In genomic region chr11:52761800-52762199, GRCm38 (mm10) we compare ENCODE assay signal across 16 mouse cellular contexts. TPM values are rescaled to one million over a fixed set of nuclear protein-coding genes. Genes with fewer than 3 reads are reported as not detected.
DNase-seq lines count a peak whose midpoint lies in the region; ATAC-seq and TF ChIP-seq lines count a peak whose summit lies in the region.
"Had no signal": no experiment of that assay in that cellular context is flagged by ENCODE, and none has a peak within 500 bp of the region (broad histone marks: within the 10 kb centered on the region; RNA-seq: fewer than 3 reads in every experiment).

No protein-coding gene starts in this region.

- no peak for ATAC-seq in kidney, embryonic 14.5 days (ENCODE audit: low FRiP score, low TSS enrichment)
- no peak for ATAC-seq in midbrain, postnatal 0 days (ENCODE audit: low FRiP score)
- no peak for ATAC-seq in midbrain, embryonic 13.5 days
- ATAC-seq: midbrain, embryonic 16.5 days had no signal

- no peak overlapping the region for H3K9ac ChIP-seq in kidney, embryonic 14.5 days (ENCODE audit: low read depth, low read length)
- no peak overlapping the region for H3K9ac ChIP-seq in midbrain, postnatal 0 days (replicated peaks; ENCODE audit: low read length, poor library complexity, severe bottlenecking)
- H3K9ac ChIP-seq in midbrain, embryonic 13.5 days (replicated peaks) = no peak overlapping the region
- H3K9ac ChIP-seq: embryonic facial prominence, embryonic 12.5 days; limb, embryonic 13.5 days had no signal

- WGBS in kidney, adult 2 months = 46% methylated on average over 1 of the region's 1 CpGs
- 86% methylated on average over 1 of the region's 1 CpGs for WGBS in kidney, embryonic 14.5 days
- WGBS in midbrain, postnatal 0 days = 54% methylated on average over 1 of the region's 1 CpGs
- 67% methylated on average over 1 of the region's 1 CpGs for WGBS in midbrain, embryonic 13.5 days

- H3K27me3 ChIP-seq in kidney, adult 2 months (replicated peaks; ENCODE audit: control insufficient read depth, insufficient read depth, low read length) = peaks cover 6% of the 10 kb centered on the region
- H3K27me3 ChIP-seq in kidney, embryonic 14.5 days (ENCODE audit: control insufficient read depth, insufficient read depth, low read length) = peaks cover 32% of the 10 kb centered on the region
- H3K27me3 ChIP-seq in midbrain, postnatal 0 days (ENCODE audit: insufficient read depth, low read length) = peaks cover 30% of the 10 kb centered on the region
- peaks cover 42% of the 10 kb centered on the region for H3K27me3 ChIP-seq in midbrain, embryonic 13.5 days
- peaks cover 61% of the 10 kb centered on the region for H3K27me3 ChIP-seq in E14TG2a.4 (ENCODE audit: insufficient read depth, low read length)

- H3K4me1 ChIP-seq in kidney, adult 2 months (ENCODE audit: control insufficient read depth, insufficient read depth, low read length) = peaks cover 4% of the 10 kb centered on the region; the same call in 1 of the 2 replicates
- no peaks in the 10 kb centered on the region for H3K4me1 ChIP-seq in kidney, embryonic 14.5 days (ENCODE audit: control insufficient read depth, insufficient read depth, low read length)
- peaks cover 8% of the 10 kb centered on the region; the same call in 1 of the 2 replicates for H3K4me1 ChIP-seq in midbrain, postnatal 0 days (ENCODE audit: insufficient read depth, low read length)
- H3K4me1 ChIP-seq in midbrain, embryonic 13.5 days (replicated peaks) = peaks cover 17% of the 10 kb centered on the region
- peaks cover 16% of the 10 kb centered on the region for H3K4me1 ChIP-seq in E14TG2a.4 (replicated peaks; ENCODE audit: low read depth, low read length)

- H3K36me3 ChIP-seq in kidney, adult 2 months (ENCODE audit: control insufficient read depth, insufficient read depth, low read length) = no peaks in the 10 kb centered on the region
- H3K36me3 ChIP-seq in kidney, embryonic 14.5 days (ENCODE audit: control insufficient read depth, insufficient read depth, low read length) = no peaks in the 10 kb centered on the region
- H3K36me3 ChIP-seq in midbrain, postnatal 0 days (ENCODE audit: insufficient read depth, low read length) = no peaks in the 10 kb centered on the region
- no peaks in the 10 kb centered on the region for H3K36me3 ChIP-seq in midbrain, embryonic 13.5 days
- H3K36me3 ChIP-seq in E14TG2a.4 (ENCODE audit: insufficient read depth, low read length) = no peaks in the 10 kb centered on the region
- H3K36me3 ChIP-seq: embryonic facial prominence, embryonic 12.5 days; limb, embryonic 13.5 days had no signal

- no peak overlapping the region for H3K4me2 ChIP-seq in kidney, embryonic 14.5 days (replicated peaks; ENCODE audit: low read depth, low read length)
- H3K4me2 ChIP-seq in midbrain, postnatal 0 days (ENCODE audit: low read depth, low read length, poor library complexity, severe bottlenecking) = no peak overlapping the region
- H3K4me2 ChIP-seq in midbrain, embryonic 13.5 days (replicated peaks) = no peak overlapping the region
- H3K4me2 ChIP-seq: embryonic facial prominence, embryonic 12.5 days; heart, embryonic 11.5 days; limb, embryonic 13.5 days had no signal

- peak; percentile 5 for DNase-seq in kidney, adult 2 months
- peak; percentile 27 for DNase-seq in midbrain, postnatal 0 days (ENCODE audit: low spot score)
- peak; percentile 70 for DNase-seq in ZHBTc4 (ENCODE audit: low read depth, low spot score)
- DNase-seq in right cerebral cortex, postnatal 10 days (ENCODE audit: low spot score in 2 of 2) = no peak
- no peak for DNase-seq in ovary, postnatal 10 days (ENCODE audit: low spot score)
- DNase-seq: adrenal gland, postnatal 36 days; gastrocnemius, postnatal 36 days had no signal

- no peak overlapping the region for H3K4me3 ChIP-seq in kidney, adult 2 months (ENCODE audit: insufficient read depth, low read depth, low read length)
- no peak overlapping the region for H3K4me3 ChIP-seq in kidney, embryonic 14.5 days (ENCODE audit: low read length)
- no peak overlapping the region for H3K4me3 ChIP-seq in midbrain, postnatal 0 days (ENCODE audit: low read depth, low read length)
- no peak overlapping the region for H3K4me3 ChIP-seq in midbrain, embryonic 13.5 days (replicated peaks)
- no peak overlapping the region for H3K4me3 ChIP-seq in E14TG2a.4 (replicated peaks; ENCODE audit: low read length)
- H3K4me3 ChIP-seq: embryonic facial prominence, embryonic 12.5 days; limb, embryonic 13.5 days had no signal

- TF ChIP-seq POLR2A in kidney, adult 2 months (IDR thresholded peaks at IDR 0.05; ENCODE audit: low read depth, low read length) = no peak

- no peak overlapping the region for H3K27ac ChIP-seq in kidney, adult 2 months (ENCODE audit: insufficient read depth, low read depth, low read length)
- no peak overlapping the region for H3K27ac ChIP-seq in kidney, embryonic 14.5 days (ENCODE audit: low read depth, low read length)
- H3K27ac ChIP-seq in midbrain, postnatal 0 days (ENCODE audit: low read depth, low read length) = no peak overlapping the region
- H3K27ac ChIP-seq in midbrain, embryonic 13.5 days = no peak overlapping the region
- H3K27ac ChIP-seq: embryonic facial prominence, embryonic 12.5 days; limb, embryonic 13.5 days had no signal

- TF ChIP-seq CTCF in kidney, adult 2 months (conservative IDR thresholded peaks at IDR 0.05; ENCODE audit: insufficient read depth, insufficient read length, low read depth, low read length) = no peak
- peak; percentile 51 for TF ChIP-seq CTCF in midbrain, postnatal 0 days (IDR thresholded peaks at IDR 0.05)
- peak; percentile 32 for TF ChIP-seq CTCF in E14TG2a.4 (conservative IDR thresholded peaks at IDR 0.05; ENCODE audit: low read length)

- no peaks in the 10 kb centered on the region for H3K9me3 ChIP-seq in kidney, embryonic 14.5 days (ENCODE audit: control insufficient read depth, low read length)
- no peaks in the 10 kb centered on the region for H3K9me3 ChIP-seq in midbrain, postnatal 0 days (ENCODE audit: low read length)
- H3K9me3 ChIP-seq in midbrain, embryonic 13.5 days = no peaks in the 10 kb centered on the region
- no peaks in the 10 kb centered on the region for H3K9me3 ChIP-seq in E14TG2a.4 (ENCODE audit: low read length)
- H3K9me3 ChIP-seq: embryonic facial prominence, embryonic 12.5 days; limb, embryonic 13.5 days had no signal

RNA-seq across cellular contexts. Expression of gene Fstl4, which starts 2.6 kb away (rescaled TPM):
- polyA plus RNA-seq in kidney, adult 2 months (2012; rRNA removed) = 0.01 and 0.05 TPM in 2 replicates
- polyA plus RNA-seq in kidney, embryonic 14.5 days (2014; fragmentation: Nextera tagmentation; extraction: Ambion mirVana) = 1.0 and 1.6 TPM in 2 replicates
- total RNA-seq in midbrain, postnatal 0 days (2014; rRNA removed) = 7.1 and 7.6 TPM in 2 replicates
- 9.1 and 9.4 TPM in 2 replicates for polyA plus RNA-seq in midbrain, postnatal 0 days (2015; fragmentation: Nextera tagmentation; extraction: Ambion mirVana)
- polyA plus RNA-seq in midbrain, embryonic 13.5 days (2015; fragmentation: Nextera tagmentation; extraction: Ambion mirVana) = 5.1 TPM in 2 replicates
- total RNA-seq: gastrocnemius, postnatal 36 days; hematopoietic stem cell, adult 5-6 weeks; megakaryocyte, adult 5-6 weeks had no signal

Comparison
In these comparisons a context has a peak if more than half of its experiments do, and no peak if none do; other contexts are left out.
1. DNase-seq: peak in kidney, adult 2 months (single experiment), midbrain, postnatal 0 days (single experiment) and ZHBTc4 (single experiment); none in right cerebral cortex, postnatal 10 days (0 of 2) and ovary, postnatal 10 days (single experiment).